ENCODE assay signal across 33 mouse cellular contexts in the genomic region with DNA sequence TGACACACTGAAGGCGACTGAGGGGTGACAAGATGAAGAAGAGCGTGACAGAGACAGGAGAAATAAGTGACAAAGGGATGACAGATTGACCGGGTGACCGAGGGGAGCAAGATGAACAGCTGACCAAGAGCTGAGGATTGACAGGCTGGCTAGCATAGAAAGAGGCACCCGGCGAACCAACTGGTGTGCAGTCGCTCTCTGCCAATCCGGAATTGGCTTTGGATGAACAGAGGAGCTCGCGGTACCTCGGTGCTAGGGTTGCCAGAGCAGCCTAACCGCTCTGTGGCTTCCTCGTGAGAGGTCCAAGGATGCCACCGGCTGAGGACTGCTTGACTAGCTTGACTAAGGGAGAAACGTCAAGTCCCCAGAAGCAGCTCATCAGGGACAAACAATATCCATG. TPM values are rescaled to one million over a fixed set of nuclear protein-coding genes. Genes with fewer than 3 reads are reported as not detected.
DNase-seq lines count a peak whose midpoint lies in the region; ATAC-seq lines count a peak whose summit lies in the region.
"Had no signal": no experiment of that assay in that cellular context is flagged by ENCODE, and none has a peak within 500 bp of the region (broad histone marks: within the 10 kb centered on the region; RNA-seq: fewer than 3 reads in every experiment).

No protein-coding gene starts in this region.

- no peak overlapping the region for H3K4me2 ChIP-seq in heart, embryonic 12.5 days
- H3K4me2 ChIP-seq: heart, embryonic 11.5 days; hindbrain, embryonic 12.5 days; limb, embryonic 13.5 days; liver, embryonic 12.5 days; midbrain, embryonic 11.5 days; neural tube, embryonic 15.5 days had no signal

- H3K9ac ChIP-seq in heart, embryonic 12.5 days = no peak overlapping the region
- H3K9ac ChIP-seq: hindbrain, embryonic 12.5 days; limb, embryonic 13.5 days; liver, embryonic 12.5 days; neural tube, embryonic 15.5 days had no signal

- no peaks in the 10 kb centered on the region for H3K9me3 ChIP-seq in heart, embryonic 10.5 days
- no peaks in the 10 kb centered on the region for H3K9me3 ChIP-seq in heart, embryonic 12.5 days (replicated peaks)
- H3K9me3 ChIP-seq: hindbrain, embryonic 12.5 days; limb, embryonic 13.5 days; liver, embryonic 12.5 days; neural tube, embryonic 15.5 days had no signal

- ATAC-seq in heart, embryonic 12.5 days (ENCODE audit: insufficient number of reproducible peaks, low FRiP score) = no peak
- ATAC-seq: inflammation-experienced regulatory T-cells, adult 6 months; liver, embryonic 12.5 days had no signal

- no peak overlapping the region for H3K4me3 ChIP-seq in heart, embryonic 10.5 days
- H3K4me3 ChIP-seq in heart, embryonic 12.5 days = no peak overlapping the region
- H3K4me3 ChIP-seq: gastrocnemius, adult 2 months; hindbrain, embryonic 12.5 days; limb, embryonic 13.5 days; liver, embryonic 12.5 days; neural tube, embryonic 15.5 days had no signal

- no peaks in the 10 kb centered on the region for H3K4me1 ChIP-seq in heart, embryonic 10.5 days
- H3K4me1 ChIP-seq in heart, embryonic 12.5 days (replicated peaks) = no peaks in the 10 kb centered on the region
- H3K4me1 ChIP-seq: hindbrain, embryonic 12.5 days; limb, embryonic 13.5 days; liver, embryonic 12.5 days; neural tube, embryonic 15.5 days had no signal

- peak; percentile 64 for DNase-seq in heart, embryonic 10.5 days (ENCODE audit: low spot score)
- DNase-seq in heart, postnatal 25 days (ENCODE audit: low spot score) = no peak
- DNase-seq in retina, postnatal 1 day = peak; percentile 38
- DNase-seq in retina, embryonic 14.5 days (ENCODE audit: low spot score) = no peak
- peak; percentile 18 for DNase-seq in cerebellum, adult 8-10 months
- peak; percentile 23 for DNase-seq in retina, postnatal 7 days (ENCODE audit: low read depth, low spot score)
- DNase-seq in adrenal gland, adult 18-20 months (ENCODE audit: low spot score in 2 of 2) = no peak
- DNase-seq: adrenal gland, postnatal 36 days; gastrocnemius, adult 2 months; heart, postnatal 10 days; kidney, adult 18-20 months; lung, adult 18-20 months; lung, postnatal 10 days; right cerebral cortex, postnatal 25 days; spleen, adult 18-20 months; thymus, postnatal 36 days had no signal

- H3K27ac ChIP-seq in heart, embryonic 10.5 days = no peak overlapping the region
- no peak overlapping the region for H3K27ac ChIP-seq in heart, embryonic 12.5 days (ENCODE audit: poor library complexity, severe bottlenecking)
- H3K27ac ChIP-seq: gastrocnemius, adult 2 months; hindbrain, embryonic 12.5 days; kidney, postnatal 0 days; limb, embryonic 13.5 days; liver, embryonic 12.5 days; neural tube, embryonic 15.5 days had no signal

- no peaks in the 10 kb centered on the region for H3K27me3 ChIP-seq in heart, embryonic 10.5 days (ENCODE audit: insufficient read depth, poor library complexity, severe bottlenecking)
- H3K27me3 ChIP-seq in heart, embryonic 12.5 days (replicated peaks) = no peaks in the 10 kb centered on the region
- H3K27me3 ChIP-seq: hindbrain, embryonic 12.5 days; limb, embryonic 13.5 days; liver, embryonic 12.5 days; neural tube, embryonic 15.5 days had no signal

- WGBS in heart, embryonic 10.5 days = 80% methylated on average over 15 of the region's 15 CpGs
- WGBS in heart, embryonic 12.5 days = 79% methylated on average over 15 of the region's 15 CpGs

- intact Hi-C loops in heart, postnatal 25 days (cut with DNase I) = no loop called here

- no peaks in the 10 kb centered on the region for H3K36me3 ChIP-seq in heart, embryonic 10.5 days
- no peaks in the 10 kb centered on the region for H3K36me3 ChIP-seq in heart, embryonic 12.5 days
- H3K36me3 ChIP-seq: hindbrain, embryonic 12.5 days; limb, embryonic 13.5 days; liver, embryonic 12.5 days; neural tube, embryonic 15.5 days had no signal

RNA-seq across cellular contexts. Expression of a gene that starts 12.6 kb away (rescaled TPM):
- not detected in 2 replicates for polyA plus RNA-seq in heart, embryonic 10.5 days (2016; fragmentation: Nextera tagmentation; extraction: Ambion mirVana)
- not detected for total RNA-seq in heart, postnatal 25 days (2021)
- total RNA-seq in adrenal gland, adult 18-20 months (2021) = not detected
- polyA plus RNA-seq in heart, embryonic 12.5 days (2016; fragmentation: Nextera tagmentation; extraction: Ambion mirVana) = not detected in 2 replicates
- total RNA-seq: adrenal gland, postnatal 36 days; common myeloid progenitor, adult 5-6 weeks; ES-E14; gastrocnemius, adult 2 months; gastrocnemius, postnatal 4 days; heart, postnatal 10 days; layer of hippocampus, postnatal 36 days; left cerebral cortex, postnatal 10 days had no signal
- polyA plus RNA-seq: embryonic facial prominence, embryonic 11.5 days; forebrain, embryonic 11.5 days; heart, embryonic 11.5 days; hindbrain, embryonic 12.5 days; inflammation-experienced regulatory T-cells, adult 6 months; kidney, postnatal 0 days; large intestine, adult 2 months; limb, embryonic 13.5 days; liver, embryonic 12.5 days; midbrain, embryonic 11.5 days; neural tube, embryonic 15.5 days had no signal

RNA-seq across cellular contexts. Expression of a gene that starts 25.9 kb away (rescaled TPM):
- polyA plus RNA-seq in heart, embryonic 10.5 days (2016; fragmentation: Nextera tagmentation; extraction: Ambion mirVana) = 0.34 and 0.37 TPM in 2 replicates
- 1 to 10 TPM; 3.2 to 3.4 TPM for total RNA-seq in heart, postnatal 25 days (2021)
- 1 to 10 TPM; 3.3 to 5.4 TPM for total RNA-seq in adrenal gland, adult 18-20 months (2021)
- 0.30 and 0.52 TPM in 2 replicates for polyA plus RNA-seq in heart, embryonic 12.5 days (2016; fragmentation: Nextera tagmentation; extraction: Ambion mirVana)

RNA-seq across cellular contexts. Expression of a gene that starts 28.5 kb away (rescaled TPM):
- 0.20 TPM in 1 of 2 replicates, not detected in the other for polyA plus RNA-seq in heart, embryonic 10.5 days (2016; fragmentation: Nextera tagmentation; extraction: Ambion mirVana)
- total RNA-seq in heart, postnatal 25 days (2021) = under 1 TPM; 0.13 to 0.22 TPM
- 1 to 10 TPM; 1.3 to 1.5 TPM for total RNA-seq in adrenal gland, adult 18-20 months (2021)
- 0.10 and 0.14 TPM in 2 replicates for polyA plus RNA-seq in heart, embryonic 12.5 days (2016; fragmentation: Nextera tagmentation; extraction: Ambion mirVana)
- total RNA-seq: common myeloid progenitor, adult 5-6 weeks had no signal

RNA-seq across cellular contexts. Expression of a gene that starts 43.7 kb away (rescaled TPM):
- 1.4 and 2.1 TPM in 2 replicates for polyA plus RNA-seq in heart, embryonic 10.5 days (2016; fragmentation: Nextera tagmentation; extraction: Ambion mirVana)
- total RNA-seq in heart, postnatal 25 days (2021) = 1 to 10 TPM in 1 of 2 experiments, under 1 TPM in 1; 0.70 to 1.1 TPM
- 1 to 10 TPM; 2.2 TPM for total RNA-seq in adrenal gland, adult 18-20 months (2021)
- polyA plus RNA-seq in heart, embryonic 12.5 days (2016; fragmentation: Nextera tagmentation; extraction: Ambion mirVana) = 1.5 TPM in 2 replicates

RNA-seq across cellular contexts. Expression of a gene that starts 55.4 kb away (rescaled TPM):
- 1.4 and 1.5 TPM in 2 replicates for polyA plus RNA-seq in heart, embryonic 10.5 days (2016; fragmentation: Nextera tagmentation; extraction: Ambion mirVana)
- total RNA-seq in heart, postnatal 25 days (2021) = 1 to 10 TPM in 1 of 2 experiments, under 1 TPM in 1; 0.81 to 1.8 TPM
- total RNA-seq in adrenal gland, adult 18-20 months (2021) = 1 to 10 TPM; 1.6 to 4.2 TPM
- polyA plus RNA-seq in heart, embryonic 12.5 days (2016; fragmentation: Nextera tagmentation; extraction: Ambion mirVana) = 2.1 and 2.4 TPM in 2 replicates

Comparison
In these comparisons a context has a peak if more than half of its experiments do, and no peak if none do; other contexts are left out.
1. DNase-seq: peak in heart, embryonic 10.5 days (single experiment), retina, postnatal 1 day (single experiment), cerebellum, adult 8-10 months (single experiment) and retina, postnatal 7 days (single experiment); none in heart, postnatal 25 days (single experiment), retina, embryonic 14.5 days (single experiment) and adrenal gland, adult 18-20 months (0 of 2).